Mouse (Mus musculus) frontal cortex, adult 2 months (tissue): ENCODE results near the gene Tgif2. TPM values are rescaled to one million over a fixed set of nuclear protein-coding genes. Genes with fewer than 3 reads are reported as not detected.
"Not testable (repeated sequence)": the region's sequence is repeated elsewhere in the genome, so short reads cannot be mapped to it uniquely, and the experiment has no call there.

Source experiments
- DNase-seq, 2 experiments: peaks; one replicate each; pipeline ENCODE4 v3.0.0; 2022; ENCODE audit warnings: low spot score in 1 of 2; ENCODE audit errors: extremely low spot score in 1 of 2
- polyA plus RNA-seq: library from polyadenylated mRNA; depleted of rRNA; stranded (reverse); fragments of >200 nt; gene quantifications from 2 replicates; pipeline ENCODE4 v1.2.3, GENCODE M21; 2012; rRNA removed

The Tgif2 gene
- 1.4 and 2.0 TPM in 2 replicates for polyA plus RNA-seq

DNA sequence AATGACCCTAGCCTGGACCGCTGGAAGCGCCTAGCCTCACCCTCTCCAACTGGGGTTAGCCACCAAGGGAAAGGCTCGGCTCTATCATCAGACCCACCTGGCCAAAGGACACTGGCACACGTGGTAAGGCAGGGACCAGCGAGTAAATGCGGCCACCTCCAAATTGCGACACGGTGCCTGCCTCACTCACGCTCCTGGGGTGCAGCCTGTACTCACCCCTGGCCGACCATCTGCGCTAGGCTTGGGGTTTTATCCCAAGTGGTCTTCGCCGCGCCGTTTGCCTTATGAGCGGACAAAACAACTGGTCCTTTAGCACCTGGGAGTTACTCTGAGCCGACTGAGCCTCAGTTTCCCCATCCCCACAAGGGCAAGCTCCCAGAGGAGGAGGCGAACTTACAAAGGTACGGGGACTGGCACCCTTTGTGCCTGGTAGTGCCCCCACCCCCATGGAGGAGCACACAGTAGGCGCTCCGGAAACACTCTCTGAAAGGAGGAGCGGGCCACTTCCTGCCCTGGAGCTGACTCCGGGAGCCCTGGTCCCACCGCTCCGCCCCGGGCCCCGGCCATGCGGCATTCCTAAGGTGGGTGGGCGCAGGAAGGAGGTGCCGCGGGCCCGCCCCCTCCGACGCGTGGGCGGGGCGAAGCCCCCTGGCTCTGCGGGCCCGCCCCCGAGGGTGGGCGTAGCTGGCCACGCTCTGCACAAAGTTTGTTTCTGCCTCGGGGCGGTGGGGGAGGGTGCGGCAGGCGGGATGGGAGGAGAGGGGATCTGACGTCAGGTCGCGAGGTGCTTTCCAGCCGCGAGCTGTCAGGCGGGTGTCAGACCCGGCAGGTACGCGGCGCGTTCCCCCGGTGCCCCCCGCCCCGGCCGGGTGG is at the start of gene Tgif2:
Gene Tgif2, plus strand, starts transcription at position 689 of the 873 bp plus-strand sequence.
- no peak for DNase-seq

DNA sequence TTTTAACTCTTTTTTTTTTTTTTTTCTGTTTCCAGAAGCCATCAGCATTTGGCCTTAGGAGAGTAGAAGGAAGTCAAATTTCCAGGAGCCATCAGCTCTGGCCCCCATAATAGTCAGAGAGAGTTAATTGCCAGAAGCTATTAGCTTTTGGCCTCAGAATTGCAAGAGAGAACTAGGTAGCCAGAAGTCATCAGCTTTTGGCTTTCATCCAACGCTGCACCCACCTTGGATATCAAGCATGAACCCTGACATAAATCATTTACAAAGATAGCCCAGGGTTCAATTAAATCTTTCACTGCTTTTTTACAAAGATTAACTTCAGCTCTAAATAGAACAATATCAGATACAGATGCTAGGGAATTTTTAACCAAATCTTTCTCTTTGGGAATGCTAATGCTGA is 41.3 kb upstream of the Tgif2 start:
- no peak for DNase-seq

DNA sequence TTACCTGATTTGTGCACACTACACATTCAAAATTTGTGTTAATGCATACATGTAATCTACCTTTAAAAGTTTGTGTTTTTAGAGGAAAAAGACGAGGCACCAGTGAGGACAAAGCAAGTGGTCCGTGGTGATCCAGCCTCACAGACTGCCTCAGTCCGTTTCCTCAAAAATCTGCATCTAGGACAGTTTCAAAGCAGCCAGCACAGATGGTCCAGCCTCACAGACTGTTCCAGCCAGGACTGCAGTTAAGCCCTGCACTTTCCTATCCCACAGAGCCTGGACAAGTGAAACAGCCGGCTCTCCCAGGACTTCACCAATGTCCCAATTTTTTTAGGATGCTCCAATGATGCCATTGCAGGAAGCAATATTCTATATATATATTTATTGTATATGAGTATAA is 38.8 kb upstream of the Tgif2 start:
- no peak for DNase-seq

DNA sequence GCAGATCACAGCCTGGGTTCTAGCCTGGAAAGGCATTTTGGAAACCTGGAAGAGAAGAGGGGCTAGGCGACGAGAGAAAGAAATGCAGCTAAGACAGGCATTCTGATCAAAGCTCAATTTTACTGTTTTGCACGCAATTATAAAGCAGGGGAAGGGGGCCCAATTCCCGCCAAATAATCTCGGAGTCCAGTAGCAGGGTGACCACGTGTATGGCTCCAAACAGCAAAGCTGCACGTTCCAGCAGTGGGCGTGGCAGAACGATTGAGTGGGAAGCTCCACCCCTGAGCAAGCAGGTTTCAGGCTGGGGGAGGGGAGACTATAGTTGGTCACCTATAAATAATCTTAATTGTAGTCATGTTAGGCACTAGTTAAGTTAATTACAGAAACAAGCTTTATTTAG is 37.7 kb upstream of the Tgif2 start:
- not testable (repeated sequence) for DNase-seq

DNA sequence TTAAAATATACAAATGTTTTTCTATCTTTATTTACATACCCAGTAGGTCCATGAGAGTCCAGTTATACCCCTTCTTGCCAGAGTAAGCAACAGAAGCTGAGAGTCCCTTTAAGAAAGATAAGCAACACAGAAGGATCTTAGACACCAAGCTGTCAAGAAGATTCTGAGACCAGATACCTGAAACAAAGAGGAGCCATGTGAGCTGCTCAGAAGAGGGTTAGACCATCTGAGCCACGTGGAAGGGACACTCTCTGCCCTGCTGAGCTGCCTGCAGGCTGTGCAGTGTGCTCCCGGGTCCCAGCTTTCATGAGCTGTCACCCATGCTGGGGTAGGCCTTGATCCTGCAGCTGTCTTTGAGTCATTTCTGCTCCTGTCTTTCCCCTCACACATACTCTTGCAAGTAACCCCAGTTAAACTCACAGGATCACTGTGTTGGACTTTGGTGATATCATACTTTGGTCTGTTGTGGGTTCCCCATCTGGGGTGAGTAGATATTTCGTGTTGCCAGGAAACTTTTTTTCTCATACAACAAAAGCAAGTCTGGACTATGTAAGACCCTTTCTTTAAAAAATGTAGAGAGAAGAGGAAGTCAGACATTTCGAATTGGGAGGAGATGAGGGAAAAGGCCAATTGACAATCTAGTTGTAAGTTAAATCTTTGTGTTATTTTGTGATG is 36.0 kb upstream of the Tgif2 start:
- DNase-seq = no peak

DNA sequence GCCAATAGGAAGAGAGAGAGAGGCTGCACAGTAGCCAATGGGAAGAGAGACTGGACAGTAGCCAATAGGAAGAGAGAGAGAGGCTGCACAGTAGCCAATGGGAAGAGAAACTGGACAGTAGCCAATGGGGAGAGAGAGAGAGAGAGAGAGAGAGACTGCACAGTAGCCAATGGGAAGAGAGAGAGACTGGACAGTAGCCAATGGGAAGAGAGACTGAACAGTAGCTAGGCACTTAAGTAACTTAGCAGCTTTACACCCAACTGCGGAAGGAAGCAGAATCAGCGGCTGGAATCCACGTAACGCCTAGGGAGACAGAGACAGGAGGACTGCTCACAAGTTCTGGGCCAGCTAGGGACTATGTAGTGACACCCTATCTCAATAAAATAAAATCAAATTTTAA is 35.2 kb upstream of the Tgif2 start:
- DNase-seq = no peak

DNA sequence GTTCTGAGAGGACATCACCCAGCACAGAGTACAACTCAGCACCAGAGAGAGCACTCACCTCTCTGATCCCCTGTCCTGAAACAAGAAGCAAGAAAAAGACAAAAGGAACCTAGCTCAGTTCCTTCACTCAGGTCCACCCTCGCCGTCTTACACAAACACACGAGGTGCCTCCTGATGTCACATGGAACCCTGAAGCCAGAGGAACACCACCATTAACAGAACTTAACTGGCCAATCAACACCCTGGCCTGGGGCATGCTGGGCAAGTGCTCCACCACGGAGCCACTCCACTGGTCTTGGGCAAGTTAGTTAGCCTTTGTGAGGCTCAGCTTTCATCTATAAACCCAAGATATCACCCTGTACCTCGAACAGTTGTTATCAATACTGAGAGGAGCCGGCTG is 32.9 kb upstream of the Tgif2 start:
- DNase-seq = no peak

DNA sequence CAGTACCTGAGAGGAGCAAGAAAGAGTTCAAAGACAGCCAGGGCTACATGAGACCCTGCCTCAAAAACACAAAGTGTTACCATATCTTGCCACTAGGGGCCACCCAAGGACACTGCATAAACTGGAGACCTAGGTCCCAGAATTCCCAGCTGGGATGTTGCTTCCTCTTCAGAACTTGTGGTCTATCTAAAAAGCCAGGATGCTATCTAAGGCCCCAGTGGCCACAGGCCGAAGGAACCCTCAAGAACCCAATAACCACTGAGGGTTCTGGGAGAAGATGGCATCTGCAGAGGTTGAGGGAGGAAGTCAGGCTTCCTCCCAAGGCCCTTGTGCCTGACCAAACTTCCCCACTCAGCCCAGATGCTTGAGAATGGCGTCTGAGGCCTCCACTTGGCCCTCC is 30.2 kb upstream of the Tgif2 start:
- DNase-seq = peak; percentile 18 to 82

DNA sequence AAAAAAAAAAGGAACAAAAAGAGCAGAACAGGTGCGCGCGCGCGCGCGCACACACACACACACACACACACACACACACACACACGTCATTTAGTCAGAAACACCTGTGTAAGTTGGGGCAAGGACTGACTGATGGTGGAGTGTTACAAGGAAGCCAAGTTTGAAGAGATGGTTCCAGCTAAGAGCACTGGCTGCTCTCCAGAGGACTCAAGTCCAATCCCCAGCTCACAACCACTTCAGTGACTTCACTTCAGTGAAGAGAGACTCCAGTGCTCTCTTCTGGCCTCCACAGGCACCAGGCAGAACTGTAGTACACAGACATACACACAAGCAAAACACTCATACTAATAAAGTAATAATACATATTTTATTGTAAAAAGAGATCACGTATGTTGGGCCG is 29.1 kb upstream of the Tgif2 start:
- DNase-seq = no peak

DNA sequence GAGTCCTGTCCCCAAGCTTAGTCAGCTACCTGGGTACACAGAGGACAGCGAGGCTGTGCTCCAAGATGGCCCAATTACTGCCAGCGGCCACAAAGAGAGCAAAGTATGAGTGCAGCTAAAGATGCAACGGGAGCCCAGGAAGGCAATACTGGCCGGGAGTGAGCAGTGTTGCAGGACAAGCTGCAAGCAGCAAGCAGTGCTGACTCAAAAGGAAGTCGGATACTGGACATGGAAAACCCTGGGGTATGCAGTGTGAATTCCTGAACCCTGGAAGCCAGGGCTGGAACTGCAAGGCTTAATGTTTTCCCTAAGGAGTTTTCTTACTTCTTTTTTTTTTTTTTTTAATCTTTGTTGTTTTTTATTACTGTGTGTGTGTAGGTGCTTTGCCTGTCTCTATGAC is 28.3 kb upstream of the Tgif2 start:
- DNase-seq = no peak

DNA sequence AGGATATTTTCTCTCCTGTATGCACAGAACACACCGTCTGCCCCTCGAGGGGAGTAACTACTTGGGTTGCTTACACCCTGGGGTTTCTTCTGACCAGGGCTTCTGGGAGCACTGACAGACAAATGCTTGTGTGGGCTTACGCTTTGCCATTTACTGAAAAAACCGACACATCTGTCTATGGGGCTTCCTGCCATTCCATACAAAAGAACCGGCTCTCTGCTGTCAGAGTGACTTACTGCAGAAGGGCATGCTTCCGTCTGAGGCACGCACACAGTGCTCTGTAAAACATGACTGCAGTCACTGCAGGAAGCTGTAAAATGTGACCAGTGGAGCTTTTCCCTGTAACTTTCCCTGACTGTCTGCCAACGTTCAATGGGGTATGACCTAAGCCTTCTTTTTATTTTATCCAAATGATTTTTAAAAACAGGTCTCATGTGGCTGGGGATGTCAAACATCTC is 25.4 kb upstream of the Tgif2 start:
- DNase-seq = no peak

DNA sequence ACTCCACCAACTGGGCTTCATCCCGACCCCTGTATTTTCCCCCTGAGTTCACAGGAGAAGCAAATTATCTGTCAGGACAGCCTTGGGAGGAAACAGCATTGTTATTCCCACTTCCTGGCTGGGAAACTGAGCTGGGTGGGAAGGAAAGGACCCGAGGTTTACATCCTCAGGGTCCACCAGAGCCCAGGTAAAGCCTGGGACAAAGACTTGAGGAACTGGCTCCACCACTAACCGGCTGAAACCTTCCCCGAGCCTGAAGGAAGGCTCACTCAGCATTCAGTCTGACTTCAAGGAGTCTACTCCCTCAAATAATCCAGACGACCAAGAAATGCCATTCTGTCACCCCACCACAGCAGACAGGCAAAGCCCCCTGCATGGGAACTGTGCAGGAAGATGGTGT is 24.9 kb upstream of the Tgif2 start:
- DNase-seq = no peak

DNA sequence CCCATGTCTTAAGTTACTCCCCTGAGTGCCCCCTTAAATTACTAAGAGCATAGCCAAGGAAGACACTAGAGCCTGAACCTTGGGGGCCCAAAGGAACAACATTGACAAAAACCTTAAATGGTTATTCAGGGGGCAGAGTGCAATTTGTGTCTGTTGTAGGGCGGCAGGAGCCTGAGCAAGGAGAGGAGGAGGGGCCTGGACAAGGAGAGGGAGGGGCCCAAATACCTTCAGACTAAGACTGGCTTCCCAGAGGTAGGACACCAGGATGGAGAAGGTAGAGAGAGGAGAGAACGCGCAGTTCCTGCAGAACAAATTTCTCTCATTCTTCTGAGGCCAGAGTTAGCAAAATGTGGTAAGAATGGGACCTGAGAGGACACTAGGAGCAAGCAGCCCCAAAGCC is 24.4 kb upstream of the Tgif2 start:
- no peak for DNase-seq

DNA sequence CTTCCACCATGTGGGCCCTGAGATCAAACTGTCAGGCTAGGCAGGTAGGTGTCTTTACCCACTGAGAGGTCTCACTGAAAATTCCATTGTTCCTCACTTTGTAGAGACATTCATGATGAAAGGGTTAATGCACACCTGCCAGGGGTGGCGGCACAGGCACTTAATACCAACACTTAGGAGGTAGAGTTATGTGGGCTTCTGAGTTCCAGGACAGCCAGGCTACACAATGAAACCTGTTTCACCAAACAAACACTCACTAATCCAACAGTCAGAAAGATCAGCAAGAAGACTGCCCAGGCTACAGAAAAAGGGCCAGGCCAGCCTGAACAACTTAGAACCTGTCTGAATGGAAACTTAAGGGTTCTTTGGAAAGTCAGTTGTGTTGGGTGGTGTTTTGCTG is 23.7 kb upstream of the Tgif2 start:
- no peak for DNase-seq

DNA sequence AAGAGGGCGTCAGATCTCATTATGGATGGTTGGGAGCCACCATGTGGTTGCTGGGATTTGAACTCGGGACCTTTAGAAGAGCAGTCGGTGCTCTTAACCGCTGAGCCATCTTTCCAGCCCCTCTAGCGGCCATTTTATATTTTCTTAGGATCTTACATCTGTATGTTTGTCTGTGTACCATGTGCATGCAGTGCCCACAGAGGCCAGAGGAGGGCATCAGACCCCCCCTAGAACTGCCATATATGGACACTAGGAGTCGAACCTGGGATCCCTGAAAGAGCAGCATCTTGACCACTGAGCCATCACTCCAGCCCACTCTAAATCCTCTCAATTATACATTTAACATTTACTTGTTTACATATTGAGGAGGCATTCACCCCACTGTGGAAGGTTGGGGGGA is 14.7 kb upstream of the Tgif2 start:
- DNase-seq = not testable (repeated sequence)

DNA sequence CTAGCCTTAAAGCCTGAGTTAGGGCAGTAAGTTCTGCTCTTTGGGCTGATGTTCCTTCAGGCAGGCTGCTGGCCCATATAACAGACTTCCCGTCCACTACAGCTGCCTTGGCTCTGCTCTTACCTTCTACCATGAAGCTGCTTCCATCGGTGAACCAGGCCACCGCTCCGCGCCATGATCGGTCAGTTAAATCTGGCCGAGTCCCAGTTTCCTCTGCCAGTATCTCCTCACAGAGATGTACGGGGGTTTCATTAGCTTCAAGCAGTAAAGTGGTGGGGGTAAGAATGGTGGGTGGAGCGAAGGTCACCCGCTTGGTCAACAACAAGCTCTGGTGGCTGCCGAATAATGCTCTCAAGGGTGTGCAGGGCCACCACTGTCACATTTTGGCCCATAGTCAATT is 5.5 kb upstream of the Tgif2 start:
- DNase-seq = no peak

DNA sequence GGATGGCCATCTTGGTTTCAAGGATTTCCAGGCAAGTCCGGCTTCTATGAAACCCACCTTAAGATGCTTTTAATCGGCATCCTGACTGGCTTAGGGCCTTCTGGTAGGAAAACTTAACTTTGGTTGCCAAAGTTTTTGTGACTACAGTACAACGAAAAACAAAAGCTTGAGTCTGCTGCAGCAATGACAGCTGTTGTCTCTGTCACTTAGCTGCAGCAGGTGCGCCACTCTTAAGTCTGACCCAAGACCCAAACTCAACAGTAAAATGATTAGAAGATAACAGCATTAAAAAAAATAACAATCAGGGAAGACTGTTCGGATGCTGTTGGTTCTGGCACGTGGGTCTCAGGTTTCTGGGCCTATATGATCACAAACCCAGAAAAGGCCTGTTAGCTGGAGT is 968 bp upstream of the Tgif2 start:
- DNase-seq = no peak

DNA sequence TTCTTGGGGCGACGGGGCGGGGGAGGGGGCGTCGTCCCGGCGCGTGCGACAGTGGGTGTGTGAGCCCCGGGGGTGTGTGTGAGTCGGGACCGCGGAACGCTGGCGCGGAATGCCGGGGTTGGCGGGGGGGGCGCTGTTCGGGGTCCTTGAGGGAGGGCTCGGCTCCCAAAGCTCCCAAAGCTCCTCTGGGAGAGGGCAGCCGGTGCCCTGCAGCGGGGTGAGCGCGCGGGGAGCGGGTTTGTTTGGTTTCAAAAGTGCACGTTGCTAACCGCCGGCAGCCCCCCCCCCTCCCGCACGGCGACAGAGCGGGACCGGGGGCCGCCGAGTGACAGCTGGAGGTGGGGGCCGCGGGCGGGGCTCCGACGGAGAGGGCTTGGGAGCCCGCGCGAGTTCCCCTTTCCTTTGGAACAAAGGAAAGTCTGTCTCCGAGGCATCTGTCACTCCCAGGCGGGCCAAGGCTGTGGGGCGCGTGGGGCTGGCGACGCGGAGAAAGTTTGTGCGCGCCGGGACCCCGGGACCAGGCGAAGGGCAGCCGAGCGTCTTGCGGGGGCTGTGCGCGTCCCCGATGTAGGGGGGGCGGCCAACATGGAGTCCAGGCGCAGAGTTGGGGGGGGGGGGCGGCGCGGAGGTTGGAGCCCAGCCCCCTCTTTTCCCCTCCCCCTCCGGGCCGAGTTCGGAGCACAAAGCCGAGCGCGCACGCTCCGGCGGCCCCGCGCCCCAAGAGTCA is 657 bp downstream of the Tgif2 start:
- no peak for DNase-seq

DNA sequence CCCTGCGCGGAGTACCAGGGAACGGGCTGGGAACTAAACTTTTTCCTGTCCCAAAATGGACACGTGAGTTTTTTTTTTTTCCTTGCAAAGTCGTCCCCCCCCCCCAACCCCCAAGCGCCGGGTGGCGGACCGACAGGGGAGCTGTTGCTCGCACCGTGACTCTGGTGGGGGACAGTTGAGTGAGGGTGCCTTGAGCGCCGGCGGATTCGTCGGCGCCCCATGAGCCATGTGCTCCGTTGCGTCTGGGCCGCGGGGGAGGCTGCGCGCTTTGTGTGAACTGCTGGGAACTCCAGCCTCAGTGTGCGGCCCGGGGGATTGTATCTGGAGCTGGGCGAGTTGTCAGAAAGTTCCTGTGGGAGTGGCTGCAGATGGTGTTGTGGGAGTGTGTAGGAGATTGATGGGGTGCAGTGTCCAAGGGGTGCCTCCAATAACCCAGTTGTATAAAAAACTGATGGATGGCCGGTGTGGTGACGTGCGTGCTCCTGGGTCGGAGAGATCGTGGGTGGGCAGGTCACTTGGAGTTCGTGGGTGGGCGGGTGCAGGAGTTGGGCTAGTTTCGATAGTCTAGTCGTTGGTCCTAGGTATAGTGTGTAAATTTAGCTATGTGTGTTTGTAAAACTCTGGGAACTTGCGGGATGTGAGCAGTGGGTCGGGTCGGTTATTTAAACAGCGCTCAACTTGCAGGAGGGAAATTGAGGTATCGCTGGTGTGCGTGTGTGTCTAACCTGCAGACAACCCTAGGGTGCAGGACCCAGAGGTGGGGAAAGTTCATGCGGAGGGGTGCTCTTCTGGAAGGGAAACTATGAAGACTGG is 1.4 kb downstream of the Tgif2 start:
- peak in 1 of 2 experiments; percentile 73 for DNase-seq
